Mouse (Mus musculus) E14TG2a.4 (cell line): ENCODE results near the gene Bcar3.

Experiments used
- H3K27me3 ChIP-seq: 2 replicates; pipeline ENCODE4 v1.6.1; 2014; ENCODE audit warnings: low read length, control low read depth; ENCODE audit not compliant: insufficient read depth
- H3K36me3 ChIP-seq: 2 replicates; pipeline ENCODE4 v1.6.1; 2014; ENCODE audit warnings: low read length, control low read depth; ENCODE audit not compliant: insufficient read depth
- H3K4me1 ChIP-seq: replicated peaks from 2 replicates; pipeline ENCODE4 v1.6.1; 2014; ENCODE audit warnings: low read depth, low read length, control low read depth
- H3K4me3 ChIP-seq: replicated peaks from 2 replicates; pipeline ENCODE4 v1.5.1; 2014; ENCODE audit warnings: mild to moderate bottlenecking, low read length
- H3K9me3 ChIP-seq: 2 replicates; pipeline ENCODE4 v1.6.1; 2014; ENCODE audit warnings: low read length, control low read depth
- CTCF ChIP-seq: conservative IDR thresholded peaks from 2 replicates; pipeline ENCODE4 v1.5.1; 2014; ENCODE audit warnings: low read length
- NANOG ChIP-seq: IDR thresholded peaks from 2 replicates; pipeline ENCODE4 v1.6.1; 2014; ENCODE audit warnings: borderline replicate concordance, low read length, mixed read lengths
- POU5F1 ChIP-seq: IDR thresholded peaks from 2 replicates; pipeline ENCODE4 v1.6.1; 2014; ENCODE audit warnings: low read length, borderline replicate concordance

The Bcar3 gene

GRCm38 (mm10) chr3:122480986-122481385 lies 187.1 kb downstream of the Bcar3 start:
- Histone ChIP-seq H3K4me3 (no peak overlapping the region), H3K36me3 (peaks cover 15% of the 10 kb centered on the region; the same call in 1 of the 2 replicates), H3K27me3 (no peaks in the 10 kb centered on the region), H3K4me1 (peaks cover 77% of the 10 kb centered on the region), H3K9me3 (no peaks in the 10 kb centered on the region)
- peak; percentile 52; the same call in 1 of the 2 replicates for TF ChIP-seq NANOG
- TF ChIP-seq POU5F1 = no peak

DNA sequence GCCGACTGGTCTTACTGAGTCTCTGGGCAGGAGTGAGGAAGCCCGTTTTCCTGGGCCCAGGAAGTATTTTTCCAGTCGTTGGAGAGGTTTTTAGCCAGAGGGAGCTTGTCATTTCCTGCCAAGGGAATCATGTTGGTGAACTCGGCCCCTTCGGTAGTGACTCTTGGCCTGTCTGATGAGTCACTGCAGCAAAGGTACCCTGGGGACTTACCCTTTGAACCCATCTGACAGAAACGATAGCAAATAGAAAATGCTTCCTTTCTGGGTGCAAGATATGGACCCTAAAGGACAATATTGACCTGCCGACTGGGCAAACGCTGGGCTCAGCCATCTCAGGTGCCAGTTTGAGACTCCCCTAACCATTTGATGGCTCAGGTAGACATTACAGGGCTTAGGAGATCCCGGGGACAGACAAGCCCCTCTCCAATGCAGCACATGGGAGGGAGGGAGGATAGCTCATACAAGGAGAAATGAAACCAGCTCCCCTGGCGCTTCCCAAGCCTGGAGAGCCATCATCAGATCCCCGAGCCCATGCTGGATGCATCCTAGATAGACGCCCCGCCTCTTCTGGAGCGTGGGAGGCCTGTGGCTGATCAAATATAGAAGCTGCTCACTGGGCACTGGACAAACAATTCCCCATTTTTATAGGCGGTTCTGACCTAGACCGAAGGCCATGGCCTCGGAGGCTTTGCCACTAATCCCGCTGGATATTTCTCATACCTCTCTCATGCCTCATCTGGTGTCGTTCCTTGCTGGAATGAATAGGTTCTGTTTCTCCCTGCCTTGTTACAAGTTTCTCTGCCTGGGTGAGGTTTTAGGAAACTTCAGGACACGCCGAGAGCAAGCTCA lies 188.2 kb downstream of the Bcar3 start:
- Histone ChIP-seq H3K27me3 (no peaks in the 10 kb centered on the region), H3K9me3 (no peaks in the 10 kb centered on the region), H3K4me3 (no peak overlapping the region), H3K4me1 (peaks cover 77% of the 10 kb centered on the region), H3K36me3 (peaks cover 15% of the 10 kb centered on the region; the same call in 1 of the 2 replicates)
- TF ChIP-seq CTCF = no peak
- TF ChIP-seq NANOG = no peak
- no peak for TF ChIP-seq POU5F1

DNA sequence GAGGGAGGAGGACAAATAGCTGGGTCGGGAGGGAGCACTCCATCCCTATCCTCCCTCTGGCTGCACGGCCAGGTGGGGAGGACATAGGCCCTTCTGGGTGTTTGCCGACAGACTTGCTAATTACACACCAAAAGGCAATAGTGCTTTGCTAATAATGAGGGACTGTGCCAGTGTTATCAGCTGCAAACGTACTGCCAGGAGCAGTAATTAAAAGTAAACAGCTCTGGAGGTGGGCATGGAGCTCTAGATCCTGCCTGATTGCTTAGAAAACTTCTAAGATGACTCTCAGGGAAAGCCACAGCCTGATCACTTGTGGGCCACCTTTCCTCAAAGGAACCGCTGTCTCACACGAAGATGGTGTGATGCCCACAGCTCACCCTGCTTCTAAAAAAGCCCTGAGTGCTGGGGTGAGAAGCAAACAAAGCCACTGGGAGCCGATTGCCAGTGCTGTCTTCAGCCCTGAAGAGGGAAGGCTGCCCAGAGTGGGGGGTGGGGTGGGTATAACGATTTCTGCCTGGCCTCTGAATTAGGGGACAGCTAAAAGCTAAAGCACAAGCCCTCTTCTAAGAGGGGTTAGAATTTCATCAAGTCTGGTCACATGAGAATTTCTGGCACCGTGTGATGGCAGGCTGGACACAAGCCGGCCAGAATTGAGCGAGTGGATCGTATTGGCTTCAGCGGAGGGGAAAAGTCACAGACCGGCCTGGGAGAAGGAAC lies 189.3 kb downstream of the Bcar3 start:
- H3K36me3 ChIP-seq = 0 out of 2 replicates have a peak, but pooled peaks cover 7% of the 10 kb centered on the region
- peaks cover 80% of the 10 kb centered on the region for H3K4me1 ChIP-seq
- H3K9me3 ChIP-seq = no peaks in the 10 kb centered on the region
- H3K4me3 ChIP-seq = peak overlapping the region; percentile 29
- no peaks in the 10 kb centered on the region for H3K27me3 ChIP-seq
- TF ChIP-seq CTCF = no peak
- TF ChIP-seq POU5F1 = no peak

DNA sequence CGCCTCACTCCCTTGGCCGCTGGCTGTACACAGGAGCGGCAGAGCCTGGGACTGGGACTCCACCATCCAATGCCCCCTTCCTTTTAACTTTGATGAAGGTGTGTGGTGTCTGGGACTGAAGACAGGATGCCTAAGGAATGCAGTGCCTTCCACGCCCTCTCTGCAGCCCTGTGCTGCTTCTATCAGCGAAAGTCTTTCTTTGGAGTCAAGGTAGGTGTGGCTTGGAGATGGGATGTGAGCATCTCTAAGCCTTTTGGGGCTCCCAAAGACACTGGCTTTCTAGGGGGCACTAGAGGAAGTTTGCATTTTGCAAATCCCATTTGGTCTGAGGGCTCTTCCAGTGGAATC lies 189.8 kb downstream of the Bcar3 start:
- H3K27me3 ChIP-seq = no peaks in the 10 kb centered on the region
- 0 out of 2 replicates have a peak, but pooled peaks cover 5% of the 10 kb centered on the region for H3K36me3 ChIP-seq
- peak overlapping the region; percentile 29 for H3K4me3 ChIP-seq
- TF ChIP-seq NANOG = no peak
- TF ChIP-seq CTCF = no peak
- TF ChIP-seq POU5F1 = no peak
- H3K9me3 ChIP-seq = no peaks in the 10 kb centered on the region
- H3K4me1 ChIP-seq = peaks cover 85% of the 10 kb centered on the region

- Histone ChIP-seq H3K4me1 (peaks cover 90% of the 10 kb centered on the region), H3K4me3 (no peak overlapping the region), H3K27me3 (no peaks in the 10 kb centered on the region), H3K9me3 (no peaks in the 10 kb centered on the region), H3K36me3 (no peaks in the 10 kb centered on the region)
- TF ChIP-seq CTCF = no peak
- TF ChIP-seq POU5F1 = no peak
- TF ChIP-seq NANOG = no peak
Measured at GRCm38 (mm10) chr3:122484301-122484700, 190.4 kb downstream of the Bcar3 start.

GRCm38 (mm10) chr3:122485699-122486098 lies 191.8 kb downstream of the Bcar3 start:
- TF ChIP-seq POU5F1 (no peak), CTCF (no peak), NANOG (no peak)
- Histone ChIP-seq H3K4me3 (no peak overlapping the region), H3K4me1 (peaks cover 85% of the 10 kb centered on the region), H3K27me3 (no peaks in the 10 kb centered on the region), H3K36me3 (no peaks in the 10 kb centered on the region), H3K9me3 (no peaks in the 10 kb centered on the region)

DNA sequence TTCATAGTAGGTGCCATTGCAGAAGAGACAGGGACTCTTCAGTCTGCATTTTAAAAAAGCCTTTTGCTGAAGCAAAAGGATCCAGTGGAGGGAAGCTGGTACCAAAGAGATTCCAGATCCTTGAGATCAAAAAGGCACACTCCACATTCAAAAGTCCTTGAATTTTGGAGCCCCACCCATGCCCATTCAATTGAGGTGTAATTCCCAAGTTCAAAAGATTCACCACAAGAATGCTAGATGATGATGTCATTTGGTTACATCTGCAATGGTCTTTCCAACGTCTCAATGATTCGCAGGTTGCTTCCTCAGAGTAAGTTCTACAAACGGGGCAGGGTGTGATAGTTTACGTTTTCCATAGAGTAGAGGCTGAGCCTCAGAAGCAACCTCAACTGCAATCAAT lies 192.3 kb downstream of the Bcar3 start:
- Histone ChIP-seq H3K36me3 (no peaks in the 10 kb centered on the region; the same call in 1 of the 2 replicates), H3K4me1 (peaks cover 81% of the 10 kb centered on the region), H3K4me3 (no peak overlapping the region), H3K9me3 (no peaks in the 10 kb centered on the region), H3K27me3 (no peaks in the 10 kb centered on the region)
- TF ChIP-seq POU5F1 (no peak), CTCF (no peak), NANOG (no peak)

- Histone ChIP-seq H3K27me3 (no peaks in the 10 kb centered on the region), H3K36me3 (no peaks in the 10 kb centered on the region; the same call in 1 of the 2 replicates), H3K4me1 (peaks cover 77% of the 10 kb centered on the region), H3K4me3 (no peak overlapping the region), H3K9me3 (no peaks in the 10 kb centered on the region)
- TF ChIP-seq NANOG (no peak), POU5F1 (no peak)
Measured at GRCm38 (mm10) chr3:122488051-122488754, 194.3 kb downstream of the Bcar3 start.
